Mouse (Mus musculus): ENCODE results near the gene Agpat2. TPM values are rescaled to one million over a fixed set of nuclear protein-coding genes. Genes with fewer than 3 reads are reported as not detected.

The Agpat2 gene
- total RNA-seq, 2 experiments from 2014 or later, result 24.4 to 32.7 TPM

DNA sequence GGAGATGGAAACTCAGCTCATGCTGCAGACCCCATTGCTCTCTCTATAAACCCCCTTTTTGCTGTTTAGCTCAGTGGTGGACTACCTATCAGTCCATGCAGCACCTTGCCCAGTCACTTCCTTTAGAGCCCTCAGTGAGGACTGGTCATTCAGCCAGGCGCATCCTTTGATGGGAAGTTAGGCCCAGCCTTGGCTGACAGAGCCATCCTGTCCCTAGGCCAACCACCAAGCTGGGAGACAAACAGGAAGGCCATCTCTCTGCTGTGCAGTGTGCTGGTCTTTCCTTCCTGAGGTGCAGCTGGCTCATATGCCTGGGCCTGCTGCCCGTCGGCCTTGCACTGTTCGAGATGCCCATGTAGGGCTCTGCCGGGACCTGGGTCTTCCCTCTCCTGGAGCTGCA, 23.5 kb downstream of the Agpat2 start:
- ATAC-seq (replicated peaks; ENCODE audit: low FRiP score, poor library complexity, severe bottlenecking), result no peak

DNA sequence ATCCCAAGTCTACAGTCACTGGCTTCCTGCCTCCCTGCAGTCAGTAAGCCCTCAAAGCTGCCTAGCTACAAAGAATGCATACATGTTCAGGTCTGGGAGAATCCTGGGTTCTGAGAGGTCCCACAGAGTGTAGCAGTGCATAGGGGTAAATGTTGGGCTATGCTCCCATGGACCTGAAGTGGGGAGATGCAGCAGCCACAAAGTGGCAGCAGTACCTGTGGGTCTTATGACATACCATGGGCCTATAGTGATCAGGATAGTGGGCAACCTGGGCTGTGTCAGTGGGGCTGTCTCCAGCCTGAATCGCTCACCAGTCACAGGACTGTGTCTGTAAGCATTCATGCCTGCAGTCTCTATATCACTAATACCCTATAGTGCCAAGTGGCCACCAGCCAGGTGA, 24.5 kb downstream of the Agpat2 start, which contains the start of gene Egfl7:
TSS of gene Egfl7 (plus strand) at position 301 of the 400 bp plus-strand sequence.
- no peak for ATAC-seq (replicated peaks; ENCODE audit: low FRiP score, poor library complexity, severe bottlenecking)

DNA sequence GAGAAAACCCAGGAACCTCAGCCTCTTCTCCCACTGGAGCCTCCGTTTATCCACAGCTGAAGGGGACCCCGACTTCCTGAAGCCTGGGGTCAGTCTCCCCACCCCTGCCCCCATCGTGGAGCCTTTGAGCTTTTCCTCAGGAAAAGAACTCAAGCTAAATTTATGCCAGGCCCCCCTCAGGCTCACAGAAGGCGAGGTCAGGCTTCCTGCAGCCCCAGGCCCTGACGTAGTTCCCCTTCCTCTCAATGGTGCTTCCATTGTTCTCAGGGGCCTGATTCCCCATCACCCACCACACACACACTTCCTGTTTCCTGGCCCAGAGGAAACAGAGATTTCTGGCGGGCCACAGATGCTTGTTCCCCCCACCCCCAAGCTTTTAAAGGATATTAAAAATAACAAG, 25.8 kb downstream of the Agpat2 start:
- no peak for ATAC-seq (replicated peaks; ENCODE audit: low FRiP score, poor library complexity, severe bottlenecking)

DNA sequence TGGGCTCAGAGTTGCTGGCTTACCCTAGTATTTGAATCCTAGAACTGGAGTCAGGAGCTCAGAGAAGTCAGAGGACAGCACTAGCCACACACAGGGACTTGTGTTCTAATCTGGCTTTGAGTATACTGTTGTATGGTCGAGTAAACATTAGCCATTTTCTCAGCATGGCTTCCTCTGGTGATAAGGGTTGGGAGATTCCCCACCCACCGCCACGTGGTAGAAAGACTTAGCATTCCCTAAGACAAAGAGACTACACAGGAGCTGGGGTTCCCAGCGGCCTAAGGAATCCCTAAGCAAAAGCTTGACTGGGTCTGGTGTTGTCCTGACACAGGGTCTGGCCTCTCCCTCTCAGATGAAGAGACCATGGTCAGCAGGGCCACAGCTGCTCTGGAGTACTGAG, 27.8 kb downstream of the Agpat2 start:
- ATAC-seq (replicated peaks; ENCODE audit: low FRiP score, poor library complexity, severe bottlenecking), result no peak

DNA sequence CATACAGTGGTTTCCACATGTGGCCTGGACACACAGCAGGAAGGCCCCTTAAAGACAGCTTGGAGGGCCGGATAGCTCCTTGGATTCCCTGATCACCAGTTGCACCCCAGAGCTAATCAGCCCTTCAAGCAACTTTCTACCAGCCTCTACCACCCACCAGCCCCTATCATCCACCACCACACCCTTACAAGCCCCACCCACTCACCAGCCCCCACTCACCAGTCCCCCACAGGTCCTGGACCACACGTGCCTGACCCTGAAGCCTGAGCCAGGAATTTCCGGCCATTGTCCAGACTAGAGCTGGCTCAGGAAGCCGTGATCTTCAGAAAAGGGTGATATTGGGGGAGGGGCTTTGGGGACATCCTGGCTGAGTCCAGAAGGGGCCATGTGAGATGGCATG, 28.4 kb downstream of the Agpat2 start:
- ATAC-seq (replicated peaks; ENCODE audit: low FRiP score, poor library complexity, severe bottlenecking), result no peak

DNA sequence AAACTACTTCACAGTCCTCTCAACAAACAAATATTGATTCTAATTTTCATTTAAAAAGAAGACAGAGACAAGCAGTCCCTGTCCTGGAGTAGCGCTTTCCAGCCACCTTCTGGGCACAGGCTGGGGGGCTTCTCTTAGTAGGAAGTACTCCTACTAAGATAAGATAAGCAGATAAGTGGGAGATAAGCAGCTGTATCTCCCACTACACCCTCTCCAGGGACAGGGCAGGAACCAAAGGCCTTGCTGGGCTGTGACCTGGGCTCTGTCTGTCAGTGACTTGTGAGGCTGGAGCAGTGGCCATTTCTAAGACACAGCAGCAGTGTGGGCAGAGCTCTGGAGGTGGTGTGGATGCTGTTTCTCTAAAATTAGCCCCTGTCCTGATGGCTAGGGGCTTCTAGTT, 28.8 kb downstream of the Agpat2 start:
- no peak for ATAC-seq (replicated peaks; ENCODE audit: low FRiP score, poor library complexity, severe bottlenecking)

DNA sequence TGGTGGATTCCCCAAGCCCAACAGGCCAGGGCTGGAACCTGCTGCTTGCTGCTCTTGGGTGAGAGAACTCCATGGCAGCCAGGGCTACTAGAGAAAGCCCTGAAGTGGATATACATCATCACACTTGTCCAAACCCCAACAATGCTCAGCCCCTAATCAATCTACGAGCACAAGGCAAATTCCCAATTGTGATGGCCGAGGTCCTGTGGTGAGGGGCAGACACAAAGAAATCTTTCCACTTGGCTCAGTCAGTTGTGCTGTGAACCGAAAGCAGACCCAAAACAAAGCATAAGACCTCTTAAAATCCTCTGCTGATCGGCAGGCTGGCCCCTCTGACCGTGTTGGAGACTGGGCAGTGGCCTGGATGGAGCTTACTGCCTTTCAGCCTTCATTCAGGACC, 29.4 kb downstream of the Agpat2 start:
- no peak for ATAC-seq (replicated peaks; ENCODE audit: low FRiP score, poor library complexity, severe bottlenecking)

DNA sequence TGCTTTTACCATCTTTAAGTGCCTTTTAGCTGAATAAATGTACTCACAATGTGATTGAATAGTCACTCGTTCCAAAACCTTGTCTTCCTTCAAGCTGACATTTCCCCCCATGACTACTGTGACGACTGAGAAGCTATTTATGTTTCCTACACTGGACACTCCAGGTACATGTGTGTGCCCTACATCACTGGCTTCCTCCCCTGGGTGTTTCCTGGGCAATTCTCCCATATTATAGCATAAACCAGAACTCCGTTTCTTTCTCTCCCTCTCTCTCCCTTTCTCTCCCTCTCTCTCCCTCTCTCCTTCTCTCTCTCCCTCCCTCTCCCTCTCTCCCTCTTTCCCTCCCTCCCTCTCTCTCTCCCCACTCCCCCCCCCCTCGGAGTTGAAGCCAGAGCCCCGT, 30.4 kb downstream of the Agpat2 start:
- no peak for ATAC-seq (replicated peaks; ENCODE audit: low FRiP score, poor library complexity, severe bottlenecking)

DNA sequence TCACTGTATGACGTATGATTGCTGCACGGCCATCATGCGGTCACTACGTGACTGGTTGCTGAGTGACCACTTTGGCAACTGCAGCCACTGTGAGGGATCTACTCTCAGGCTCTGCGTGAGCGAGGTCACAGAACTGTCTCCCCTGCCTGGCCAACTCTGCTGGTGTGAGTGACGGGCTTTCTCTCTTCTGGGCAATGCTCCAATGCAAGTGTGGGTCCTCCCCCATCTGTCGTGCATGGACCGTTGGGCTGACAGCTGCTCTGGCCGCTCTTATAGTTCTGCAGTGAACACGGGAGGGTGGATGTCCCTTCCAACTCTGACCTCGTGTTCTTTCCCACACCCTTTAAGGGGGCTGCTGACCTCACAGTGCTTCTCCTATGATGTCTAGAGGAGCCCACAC, 30.8 kb downstream of the Agpat2 start:
- no peak for ATAC-seq (replicated peaks; ENCODE audit: low FRiP score, poor library complexity, severe bottlenecking)

DNA sequence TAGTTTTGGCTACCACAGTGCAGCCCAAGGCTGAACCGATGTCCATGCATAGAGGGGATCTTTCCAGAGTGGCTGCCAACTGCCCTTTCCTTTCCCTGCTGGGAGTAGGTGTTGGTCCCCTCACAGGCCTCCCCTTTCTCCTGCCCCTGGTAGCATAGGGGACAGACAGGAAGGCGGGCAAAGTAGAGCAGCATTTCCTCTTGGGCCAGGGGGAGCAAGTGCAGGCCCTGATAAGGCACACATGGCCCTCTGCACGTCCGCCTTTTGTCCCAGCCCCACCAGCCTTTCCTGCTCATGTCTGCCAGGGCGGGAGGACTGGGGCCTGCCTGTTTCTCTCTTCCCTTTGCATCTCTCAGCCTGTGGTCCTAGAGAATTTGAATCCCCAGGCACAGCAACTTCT, 32.4 kb downstream of the Agpat2 start:
- no peak for ATAC-seq (replicated peaks; ENCODE audit: low FRiP score, poor library complexity, severe bottlenecking)

DNA sequence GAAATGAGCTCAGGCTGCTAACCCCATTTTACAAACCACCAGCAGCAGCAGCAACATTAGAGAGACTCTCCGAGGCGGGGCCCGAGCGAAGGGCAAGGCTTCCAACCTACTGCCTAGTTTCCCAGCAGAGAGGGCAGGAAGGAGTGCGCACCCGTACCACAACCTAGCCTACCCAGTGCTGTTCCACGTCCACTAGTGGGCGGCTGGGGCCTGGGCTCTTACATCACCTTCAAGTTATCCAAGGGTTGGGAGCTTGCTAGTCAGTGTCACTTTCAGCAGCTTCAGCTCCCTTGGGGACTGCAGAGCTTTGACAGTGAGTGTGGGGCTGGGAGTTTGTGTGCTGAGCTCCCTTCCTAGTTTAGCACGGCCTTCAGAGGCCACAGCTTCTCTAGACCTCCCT, 32.8 kb downstream of the Agpat2 start:
- ATAC-seq (replicated peaks; ENCODE audit: low FRiP score, poor library complexity, severe bottlenecking), result no peak

DNA sequence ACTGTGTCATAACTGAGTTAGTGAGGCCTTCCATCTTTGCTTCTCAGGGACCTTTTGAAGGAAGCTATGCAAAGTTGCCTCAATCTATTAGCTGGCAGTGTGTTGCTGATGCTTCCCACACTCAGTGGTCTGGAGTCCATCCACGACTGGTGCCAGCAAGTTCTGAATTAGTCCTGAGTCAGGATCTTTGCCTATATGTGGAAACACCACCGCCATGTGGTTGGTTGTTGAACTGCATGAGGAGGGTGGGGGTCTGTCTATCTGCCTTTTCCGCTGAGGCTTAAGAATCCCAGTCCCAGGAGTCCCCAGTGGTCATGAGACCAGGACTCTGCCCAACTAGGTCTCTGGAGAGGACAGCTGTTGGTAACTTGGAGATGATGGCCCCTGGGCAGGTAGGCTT, 34.2 kb downstream of the Agpat2 start:
- peak; percentile 46; the same call in 1 of the 2 replicates for ATAC-seq (replicated peaks; ENCODE audit: low FRiP score, poor library complexity, severe bottlenecking)

DNA sequence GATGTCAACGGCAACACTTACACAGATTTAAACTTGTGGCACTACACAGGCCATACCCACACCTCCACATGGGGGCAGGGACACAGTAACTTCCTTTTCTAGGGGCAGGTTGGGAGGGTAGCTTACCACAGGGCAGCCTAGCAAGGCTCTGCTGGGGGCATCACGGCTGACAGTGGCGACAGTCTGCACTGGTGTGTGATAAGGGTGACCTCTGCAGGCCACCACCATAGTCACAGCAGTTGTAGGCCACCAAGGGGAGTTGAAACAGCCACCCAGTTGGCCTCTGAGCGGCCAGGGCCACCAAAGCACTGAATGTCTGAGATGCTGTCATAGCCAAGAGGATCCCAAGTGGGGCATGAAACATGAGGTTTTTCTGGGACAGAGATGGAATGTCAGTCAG, 38.0 kb downstream of the Agpat2 start:
- no peak for ATAC-seq (replicated peaks; ENCODE audit: low FRiP score, poor library complexity, severe bottlenecking)

DNA sequence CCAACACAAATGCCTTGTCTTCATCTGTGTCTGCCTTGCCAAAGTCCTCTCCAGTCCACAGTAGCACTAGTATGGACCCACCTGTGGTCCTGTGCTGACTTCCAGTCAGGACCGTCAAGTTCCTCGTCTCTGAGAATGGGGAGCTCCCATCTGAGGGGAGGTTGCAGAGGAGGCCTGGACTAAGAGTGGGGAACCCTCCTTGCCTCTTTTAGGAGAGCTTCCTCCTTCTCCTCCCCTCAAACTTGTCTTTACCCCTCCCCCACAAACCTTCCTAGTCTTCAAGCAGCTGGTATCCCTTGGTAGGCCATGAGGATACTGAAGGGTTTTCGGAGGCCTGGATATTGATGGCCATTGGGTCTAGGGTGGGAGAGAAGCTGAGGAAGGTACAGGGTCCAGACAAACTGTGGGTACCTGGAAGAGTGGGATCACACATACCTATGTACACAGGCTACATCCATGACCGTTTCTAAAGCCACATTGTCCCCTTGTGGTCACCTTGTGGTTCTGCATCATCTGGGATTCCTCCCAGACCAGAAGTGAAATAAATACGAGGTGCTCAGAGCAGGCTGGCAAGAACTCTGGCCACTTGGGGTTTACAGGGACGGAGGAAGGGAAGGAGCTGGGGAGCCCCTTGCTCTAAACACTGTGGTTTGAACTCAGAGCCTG, 42.7 kb downstream of the Agpat2 start:
- ATAC-seq (replicated peaks; ENCODE audit: low FRiP score, poor library complexity, severe bottlenecking), result no peak

DNA sequence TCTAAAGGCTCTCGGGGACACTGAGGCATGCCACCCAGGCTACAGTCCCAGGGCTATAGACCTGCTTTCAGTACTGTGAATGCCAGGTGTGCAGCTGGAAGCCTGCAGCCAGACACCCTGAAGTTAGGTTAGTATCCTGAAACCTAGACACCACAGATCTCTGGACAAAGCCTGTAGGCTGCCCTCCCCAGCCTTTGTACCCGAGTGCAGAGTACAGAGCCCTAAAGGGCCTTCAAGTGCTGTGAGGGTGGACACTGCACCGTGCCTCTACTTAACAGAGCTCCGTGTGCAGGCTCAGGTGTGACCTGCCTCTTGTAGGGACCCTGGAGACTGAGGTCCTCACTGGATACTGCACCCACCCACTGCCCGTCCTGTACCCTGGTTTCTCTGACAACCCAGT, 43.7 kb downstream of the Agpat2 start:
- ATAC-seq (replicated peaks; ENCODE audit: low FRiP score, poor library complexity, severe bottlenecking), result no peak

DNA sequence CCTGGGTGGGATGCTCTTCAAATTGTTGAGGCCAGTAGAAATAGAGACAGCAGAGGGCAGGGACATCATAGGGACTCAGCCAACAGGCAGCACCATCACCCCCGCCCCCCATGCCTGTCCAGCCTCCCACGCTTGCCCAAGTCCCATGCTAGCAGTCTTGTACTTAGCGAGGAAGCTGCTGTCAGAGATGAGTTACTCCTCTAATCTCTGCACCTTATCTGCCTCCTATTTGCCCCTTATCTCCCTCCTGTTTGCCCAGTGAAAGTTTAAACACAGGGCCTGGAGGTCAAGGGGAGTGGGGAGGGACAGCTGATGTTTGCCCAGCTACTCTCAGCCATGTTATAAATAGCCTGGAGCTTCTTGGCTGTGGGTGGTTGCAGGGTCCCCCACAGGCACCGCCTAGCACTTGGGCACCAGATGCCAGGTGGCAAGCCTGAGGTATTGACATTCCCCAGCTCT, 47.7 kb downstream of the Agpat2 start:
- ATAC-seq (replicated peaks; ENCODE audit: low FRiP score, poor library complexity, severe bottlenecking), result no peak

DNA sequence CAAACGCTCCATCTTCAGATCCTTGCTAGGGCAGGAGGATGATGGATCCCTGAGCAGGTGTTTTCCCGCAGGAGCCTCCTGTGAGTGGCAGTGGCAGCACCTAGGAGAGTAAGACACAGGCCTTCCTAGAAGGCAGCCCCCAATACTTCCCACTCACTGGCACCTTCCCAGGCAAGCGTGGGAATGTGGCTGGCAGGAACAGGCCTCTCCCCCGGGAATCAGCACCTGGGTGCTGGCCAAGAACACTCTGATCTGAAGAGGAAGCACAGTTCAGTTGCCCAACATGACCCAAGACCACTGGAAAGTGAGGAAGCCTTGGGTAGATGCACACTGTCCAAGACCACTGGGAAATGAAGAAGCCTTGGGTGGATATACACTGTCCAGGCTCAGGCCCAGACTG, 49.1 kb downstream of the Agpat2 start:
- no peak for ATAC-seq (replicated peaks; ENCODE audit: low FRiP score, poor library complexity, severe bottlenecking)

DNA sequence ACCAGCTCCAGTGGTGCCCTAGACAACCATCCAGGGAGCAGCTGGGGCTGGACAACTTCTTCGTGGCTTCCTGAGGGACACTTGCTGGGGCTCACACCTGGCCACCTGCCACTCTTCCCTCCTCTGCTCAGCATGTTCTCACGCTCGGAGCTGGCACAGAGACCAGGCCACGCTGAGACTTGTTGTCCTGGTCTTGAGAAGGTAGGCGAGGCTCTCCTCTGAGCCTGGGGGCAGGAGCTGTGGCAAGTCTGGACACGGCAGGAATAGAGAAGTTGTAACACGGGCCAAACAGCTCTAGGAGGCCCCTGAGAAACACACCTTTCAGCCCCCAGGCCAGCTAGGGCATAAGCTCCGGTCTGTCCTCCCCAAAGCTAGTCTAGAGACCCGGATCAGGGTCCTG, 50.3 kb downstream of the Agpat2 start:
- no peak for ATAC-seq (replicated peaks; ENCODE audit: low FRiP score, poor library complexity, severe bottlenecking)

DNA sequence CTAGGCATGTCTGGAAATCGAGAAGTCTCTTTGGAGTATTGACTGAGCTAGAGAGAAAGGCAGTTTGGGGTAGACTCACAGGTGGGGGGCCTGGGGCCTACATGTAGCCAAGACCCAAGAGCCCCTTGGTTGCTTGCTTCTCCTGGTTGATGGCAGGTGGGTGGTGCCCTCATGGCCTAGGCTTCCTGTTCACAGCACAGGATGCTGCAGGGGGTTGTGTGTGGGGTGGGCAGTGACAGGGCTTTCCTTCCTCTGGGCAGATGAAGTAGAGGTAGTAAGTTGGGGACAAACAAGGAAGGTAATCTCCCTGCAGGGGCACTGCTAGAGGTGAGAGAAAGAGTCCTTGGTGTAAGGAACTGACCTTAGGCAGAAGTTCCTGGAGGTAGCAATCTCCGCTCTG, 52.2 kb downstream of the Agpat2 start:
- ATAC-seq (replicated peaks; ENCODE audit: low FRiP score, poor library complexity, severe bottlenecking), result no peak

DNA sequence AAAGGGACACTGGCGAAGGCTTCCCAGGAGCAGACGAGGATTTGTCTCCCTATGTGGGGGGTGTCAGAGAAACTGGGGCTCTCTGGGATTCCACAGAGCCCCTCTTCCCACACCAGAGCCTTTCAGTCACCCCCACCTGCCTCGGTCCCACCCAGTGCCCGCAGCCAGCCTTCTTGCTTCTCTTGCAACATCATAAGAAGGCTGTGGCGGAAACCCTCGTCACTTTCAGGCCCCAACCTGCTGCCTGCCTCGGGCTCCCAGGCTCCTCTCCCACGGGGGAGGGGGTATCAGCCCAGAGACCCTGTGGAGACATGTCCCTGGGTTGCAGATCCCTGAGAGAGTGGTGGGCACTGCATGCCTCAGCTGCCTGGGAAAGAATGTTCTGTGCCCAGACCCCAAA, 52.8 kb downstream of the Agpat2 start:
- ATAC-seq (replicated peaks; ENCODE audit: low FRiP score, poor library complexity, severe bottlenecking), result no peak

DNA sequence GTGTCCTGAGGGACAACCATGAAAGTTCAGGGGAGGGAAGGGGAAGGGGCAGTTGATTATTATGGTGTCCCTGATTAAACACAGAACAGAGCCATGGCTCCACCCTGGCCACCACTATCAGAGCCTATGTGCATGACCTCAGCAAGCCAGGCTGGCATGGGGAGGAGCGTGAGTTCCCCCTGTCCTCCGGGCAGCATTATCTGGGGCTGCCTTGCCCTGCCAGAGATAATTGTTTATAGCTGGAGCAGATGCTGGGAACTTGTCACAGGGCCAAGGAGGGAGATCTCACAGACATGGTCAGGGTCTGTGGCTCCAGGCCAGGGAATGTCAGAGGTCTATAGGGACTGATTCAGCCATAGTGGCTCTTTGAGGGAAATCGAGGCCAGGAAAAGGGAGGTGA, 53.4 kb downstream of the Agpat2 start:
- no peak for ATAC-seq (replicated peaks; ENCODE audit: low FRiP score, poor library complexity, severe bottlenecking)

DNA sequence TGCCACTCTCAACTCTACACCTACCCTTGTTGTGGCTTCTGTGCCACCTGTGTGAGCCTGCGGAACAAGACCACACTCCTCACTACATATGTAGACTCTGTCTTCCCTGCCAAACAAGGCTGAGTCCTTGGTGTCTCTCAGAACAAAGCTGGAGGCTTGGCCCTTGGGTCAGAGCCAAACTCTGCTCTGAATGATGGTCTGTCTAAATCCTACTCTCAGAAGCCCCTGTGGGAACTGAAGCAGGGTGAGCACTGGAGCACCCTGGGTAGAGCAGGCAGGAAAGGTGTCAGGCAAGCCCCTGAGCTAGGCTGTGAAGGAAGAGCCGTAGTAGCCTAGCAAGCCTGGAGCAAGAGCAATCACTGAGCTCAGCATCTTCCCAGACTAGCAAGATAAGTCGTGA, 54.0 kb downstream of the Agpat2 start:
- no peak for ATAC-seq (replicated peaks; ENCODE audit: low FRiP score, poor library complexity, severe bottlenecking)
